Mouse (Mus musculus): ENCODE data around the gene Cops9.

GRCm38 (mm10) chr1:92638181-92638580 is 3.6 kb downstream of the Cops9 start:
- no peak for TF ChIP-seq ZKSCAN1 (IDR thresholded peaks at IDR 0.05; ENCODE audit: borderline replicate concordance, low read depth, low read length)
- TF ChIP-seq POLR2A (IDR thresholded peaks at IDR 0.05; ENCODE audit: low read depth, low read length), result no peak
- no peak for TF ChIP-seq SMC3 (IDR thresholded peaks at IDR 0.05; ENCODE audit: low read depth, low read length)
- TF ChIP-seq CTCF (conservative IDR thresholded peaks at IDR 0.05 in 1 of 2, IDR thresholded peaks at IDR 0.05 in 1 of 2; ENCODE audit: low read depth in 2 of 2, low read length in 2 of 2), result no peak
- no peak for TF ChIP-seq MXI1 (IDR thresholded peaks at IDR 0.05; ENCODE audit: low read depth, low read length)
- TF ChIP-seq HCFC1 (IDR thresholded peaks at IDR 0.05; ENCODE audit: low read depth, low read length), result no peak
- no peak for TF ChIP-seq USF1 (IDR thresholded peaks at IDR 0.05; ENCODE audit: low read depth, low read length)
- no peak for TF ChIP-seq TBP (conservative IDR thresholded peaks at IDR 0.05; ENCODE audit: low read depth, low read length)
- TF ChIP-seq ZC3H11A (IDR thresholded peaks at IDR 0.05; ENCODE audit: low read depth, low read length), result no peak
- no peak for TF ChIP-seq TCF12 (IDR thresholded peaks at IDR 0.05; ENCODE audit: low read depth, low read length)

Data from CH12.LX (cell line).